Mouse (Mus musculus): Measurements from ENCODE around the gene Tbata.

Gene Tbata

DNA sequence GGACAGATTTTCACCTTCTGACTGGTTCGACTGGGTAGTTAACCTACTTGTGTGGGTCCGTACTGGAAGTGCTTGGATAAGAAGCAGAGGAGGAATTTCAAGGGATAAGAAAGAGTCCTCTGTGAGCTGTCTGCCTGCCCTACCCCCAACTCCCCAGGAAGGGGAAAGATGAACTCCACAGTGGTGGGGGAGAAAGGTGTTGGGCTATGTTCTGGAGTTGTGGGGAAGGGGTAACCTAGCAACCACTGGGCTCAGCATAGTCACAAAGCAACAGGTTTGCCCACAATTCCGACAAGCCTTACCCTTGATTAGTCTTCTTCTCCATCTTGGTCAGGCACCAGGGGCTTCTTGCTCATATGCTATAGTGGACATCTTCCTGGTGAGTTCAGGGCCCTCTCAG is at the start of gene Tbata:
Tbata (plus strand) TSS at position 301 of the 400 bp plus-strand sequence.
- DNase-seq (ENCODE audit: low read depth, low spot score), result no peak

GRCm38 (mm10) chr10:61123276-61123913 is 48.4 kb upstream of the Tbata start:
- DNase-seq (ENCODE audit: low read depth, low spot score), result no peak

DNA sequence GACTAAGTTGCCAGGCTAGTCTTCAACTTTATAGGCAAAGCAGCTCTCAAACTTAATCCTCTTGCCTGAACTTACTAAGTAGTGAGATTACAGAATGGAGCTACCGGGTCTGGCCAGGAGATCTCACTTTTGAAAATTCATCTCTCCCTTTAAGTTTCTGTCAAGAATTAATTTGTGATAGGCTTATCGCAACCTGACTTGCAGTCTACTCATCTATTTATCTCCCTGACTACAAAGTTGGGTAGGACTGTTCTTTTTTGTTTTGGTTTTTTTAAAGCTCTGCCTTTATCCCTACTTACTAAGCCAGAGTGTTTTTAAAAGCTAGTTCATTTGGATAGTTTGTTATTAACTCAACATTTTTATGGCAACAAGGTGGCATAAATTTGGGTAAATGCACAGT is 47.3 kb upstream of the Tbata start:
- DNase-seq (ENCODE audit: low read depth, low spot score), result no peak

DNA sequence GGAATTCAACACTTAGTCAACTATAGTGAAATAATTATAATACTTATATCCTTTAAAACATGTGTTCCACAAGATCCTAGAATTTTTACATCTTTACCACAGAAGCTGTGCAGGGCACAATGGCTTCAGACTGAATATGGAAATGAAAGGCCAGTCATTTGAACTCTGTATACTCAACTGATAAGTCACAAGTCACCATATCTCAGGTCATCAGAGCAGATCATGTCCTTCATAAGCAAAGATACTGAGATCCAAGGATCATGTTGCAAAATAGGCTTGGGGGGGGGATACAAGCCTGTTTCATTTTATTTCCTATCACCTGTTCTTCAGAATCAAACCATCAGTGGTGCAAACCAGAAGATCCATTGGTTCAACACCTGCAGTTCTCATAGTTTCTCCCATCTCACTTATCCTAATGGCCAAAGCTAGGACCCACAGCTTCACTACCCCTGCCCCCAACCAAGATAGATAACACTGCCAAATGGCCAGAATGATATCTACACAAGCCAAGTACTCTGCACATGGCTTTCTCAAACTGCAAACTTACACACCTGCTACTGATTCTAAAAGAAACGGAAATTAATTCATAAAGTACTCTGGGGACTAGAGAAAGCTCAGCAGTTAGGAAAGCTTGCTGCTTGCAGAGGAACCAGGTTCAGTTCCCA is 42.9 kb upstream of the Tbata start:
- no peak for DNase-seq (ENCODE audit: low read depth, low spot score)

GRCm38 (mm10) chr10:61130959-61131358 is 40.8 kb upstream of the Tbata start:
- DNase-seq (ENCODE audit: low read depth, low spot score), result no peak

DNA sequence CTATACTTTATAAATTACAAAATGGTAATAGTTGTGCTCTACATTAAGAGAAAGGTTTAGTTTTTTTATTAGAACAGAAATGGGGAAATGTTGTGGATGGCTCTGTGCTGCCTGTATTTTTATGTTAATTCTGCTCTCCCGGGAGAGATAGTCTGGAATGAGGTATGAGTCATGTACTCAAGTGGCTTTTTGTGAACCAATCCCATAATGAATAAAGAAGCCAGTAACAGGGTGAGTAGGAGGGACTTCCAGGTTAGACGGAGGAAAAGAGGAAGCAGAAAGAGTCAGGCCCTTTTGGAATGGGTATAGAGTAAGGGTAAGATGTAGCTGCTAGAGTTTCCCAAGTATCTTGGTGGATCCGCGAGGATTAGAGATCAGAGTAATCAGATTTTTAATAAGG is 37.7 kb upstream of the Tbata start:
- no peak for DNase-seq (ENCODE audit: low read depth, low spot score)

DNA sequence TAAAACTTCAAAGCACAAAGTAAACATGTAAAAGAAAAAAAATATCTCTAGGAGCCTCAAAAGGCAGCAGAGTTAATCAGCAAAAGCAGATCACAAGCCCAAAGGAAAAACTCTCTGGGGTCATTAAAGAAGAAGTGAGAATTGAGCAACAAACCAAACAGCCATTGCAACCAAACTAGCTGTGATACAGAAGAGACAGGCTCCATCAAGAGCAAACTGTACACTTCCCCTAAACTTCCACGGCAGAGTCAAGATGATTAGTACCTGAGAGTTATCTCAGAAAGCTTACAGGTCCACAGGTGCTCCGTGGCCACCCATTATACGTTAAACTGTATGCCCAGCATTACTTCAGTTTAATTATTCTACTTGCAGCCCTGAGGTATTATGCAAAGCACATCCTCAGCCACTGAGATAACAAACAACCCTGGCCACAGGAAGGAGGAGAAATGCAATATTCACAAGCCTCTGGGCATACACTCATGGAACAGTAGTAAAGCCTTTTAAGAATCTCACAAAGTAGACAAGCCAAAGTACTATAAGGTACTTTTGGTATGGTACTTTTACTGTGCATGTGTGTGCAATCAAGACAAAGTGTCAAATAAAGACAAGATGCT is 36.4 kb upstream of the Tbata start:
- no peak for DNase-seq (ENCODE audit: low read depth, low spot score)

GRCm38 (mm10) chr10:61137567-61137966 is 34.2 kb upstream of the Tbata start:
- DNase-seq (ENCODE audit: low read depth, low spot score), result no peak

GRCm38 (mm10) chr10:61143343-61143742 is 28.4 kb upstream of the Tbata start:
- DNase-seq (ENCODE audit: low read depth, low spot score), result no peak

DNA sequence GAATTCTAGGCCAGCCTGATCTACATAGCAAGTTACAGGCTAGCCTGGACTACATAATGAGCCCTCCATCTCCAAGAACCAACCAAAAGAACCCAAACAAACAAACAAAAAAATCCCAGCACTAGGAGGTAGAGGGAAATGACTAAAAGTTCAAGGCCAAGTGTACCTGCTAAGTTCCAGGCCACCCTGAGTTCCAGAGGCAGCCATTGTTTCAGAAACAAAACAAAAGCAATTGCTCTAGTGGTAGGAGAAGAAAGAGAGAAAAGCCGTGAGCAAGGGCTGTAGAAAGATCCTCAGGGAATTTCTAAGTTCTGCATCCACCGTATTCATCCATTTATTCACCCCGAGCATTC is 26.0 kb upstream of the Tbata start:
- DNase-seq (ENCODE audit: low read depth, low spot score), result no peak

DNA sequence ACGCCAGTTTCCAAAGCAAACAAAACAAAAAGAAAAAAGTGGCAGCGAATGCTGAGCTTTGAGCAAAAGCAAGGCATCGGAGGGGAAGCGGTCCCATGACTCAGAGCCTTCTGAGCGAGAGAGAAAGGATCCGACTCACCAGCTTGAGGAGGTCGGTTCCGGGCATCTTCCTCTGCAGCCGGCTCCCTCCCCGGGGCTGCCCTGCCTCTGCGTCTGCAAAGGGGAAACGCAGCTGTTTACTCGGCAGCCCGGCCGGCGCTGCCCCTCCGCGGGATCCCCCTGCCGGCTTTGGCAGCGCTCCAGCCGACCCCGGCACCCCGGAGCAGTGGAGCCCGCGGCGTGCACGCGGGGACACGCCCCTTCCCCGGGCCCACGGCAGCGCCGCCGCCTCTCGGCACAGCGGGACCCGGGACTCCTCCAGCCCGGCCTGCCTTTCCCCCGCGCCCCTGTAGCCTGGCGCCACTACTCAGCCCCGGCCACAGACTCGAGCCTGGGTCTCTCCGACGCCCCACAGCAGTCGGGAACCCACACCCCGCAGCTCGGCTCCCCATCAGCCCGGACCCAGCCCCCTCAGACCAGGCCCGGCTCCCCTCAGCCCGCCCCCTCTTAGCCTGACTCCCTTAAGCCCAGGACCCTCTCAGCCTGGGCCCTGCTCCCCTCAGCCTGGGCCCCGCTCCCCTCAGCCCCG is 25.5 kb upstream of the Tbata start:
- no peak for DNase-seq (ENCODE audit: low read depth, low spot score)

GRCm38 (mm10) chr10:61146807-61147156 is 25.0 kb upstream of the Tbata start:
- DNase-seq (ENCODE audit: low read depth, low spot score), result no peak

DNA sequence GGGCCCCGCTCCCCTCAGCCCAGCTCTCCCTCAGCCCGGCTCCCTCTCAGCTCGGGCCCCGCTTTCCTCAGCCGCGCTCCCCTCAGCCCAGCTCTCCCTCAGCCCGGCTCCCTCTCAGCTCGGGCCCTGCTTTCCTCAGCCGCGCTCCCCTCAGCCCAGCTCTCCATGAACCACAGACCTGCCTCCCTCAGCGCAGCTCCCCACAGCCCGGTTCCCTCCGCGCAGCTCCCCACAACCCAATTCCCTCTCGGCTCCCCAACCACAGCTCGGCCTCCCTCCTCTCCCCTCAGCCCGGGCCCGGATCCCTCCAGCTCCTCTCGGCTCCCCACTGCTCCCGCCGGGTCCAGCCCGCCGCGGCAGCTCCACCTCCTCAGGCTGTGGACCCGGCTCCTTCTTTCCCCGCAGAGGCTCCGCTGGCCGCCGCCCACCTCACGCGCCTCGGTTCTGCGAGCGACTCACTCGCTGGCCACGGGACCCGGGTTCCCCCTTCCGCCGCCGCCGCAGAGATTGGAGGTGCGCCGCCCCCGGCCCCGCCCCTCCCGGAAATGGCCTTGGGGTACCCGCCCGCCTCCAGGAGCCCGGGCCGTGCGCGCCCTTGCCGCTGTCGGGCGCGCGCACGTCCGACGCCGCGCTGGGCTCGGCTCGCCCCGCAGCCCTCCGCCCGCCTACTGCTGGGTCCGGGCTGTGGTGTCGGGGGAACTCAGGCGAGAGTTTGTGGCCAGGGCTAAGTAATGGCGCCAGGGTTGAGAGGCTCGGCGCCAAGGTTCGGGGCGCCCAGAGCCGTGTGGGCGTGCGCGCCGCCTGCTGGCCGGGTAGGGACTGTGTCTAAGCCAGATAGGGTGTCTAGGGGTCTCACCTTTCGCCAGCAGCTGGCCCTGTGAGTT is 24.4 kb upstream of the Tbata start, which contains the start of gene Sgpl1:
Sgpl1 (minus strand) TSS at position 547 of the 884 bp plus-strand sequence.
- DNase-seq (ENCODE audit: low read depth, low spot score), result peak; percentile 78

DNA sequence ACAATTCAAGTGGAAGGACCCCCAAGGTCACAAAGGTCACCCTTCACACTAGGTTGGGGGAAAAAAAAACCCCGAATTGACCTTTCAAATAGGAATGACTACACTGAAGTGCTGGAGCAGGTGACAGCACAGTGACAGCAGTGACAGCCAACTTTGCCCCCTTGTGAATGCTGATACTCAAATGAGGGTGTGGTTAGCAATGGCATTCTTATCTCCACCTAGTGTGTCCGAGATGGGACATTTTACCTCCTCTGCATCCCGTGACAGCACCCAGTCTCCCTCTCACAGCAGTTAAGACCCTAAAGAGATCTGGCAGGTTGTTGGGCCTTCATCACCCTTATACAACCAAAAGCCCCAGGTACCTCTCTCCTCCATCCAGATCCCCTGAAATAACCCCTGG is 22.3 kb upstream of the Tbata start:
- DNase-seq (ENCODE audit: low read depth, low spot score), result no peak

- no peak for DNase-seq (ENCODE audit: low read depth, low spot score)
Measured at GRCm38 (mm10) chr10:61150616-61151015, 21.1 kb upstream of the Tbata start.

DNA sequence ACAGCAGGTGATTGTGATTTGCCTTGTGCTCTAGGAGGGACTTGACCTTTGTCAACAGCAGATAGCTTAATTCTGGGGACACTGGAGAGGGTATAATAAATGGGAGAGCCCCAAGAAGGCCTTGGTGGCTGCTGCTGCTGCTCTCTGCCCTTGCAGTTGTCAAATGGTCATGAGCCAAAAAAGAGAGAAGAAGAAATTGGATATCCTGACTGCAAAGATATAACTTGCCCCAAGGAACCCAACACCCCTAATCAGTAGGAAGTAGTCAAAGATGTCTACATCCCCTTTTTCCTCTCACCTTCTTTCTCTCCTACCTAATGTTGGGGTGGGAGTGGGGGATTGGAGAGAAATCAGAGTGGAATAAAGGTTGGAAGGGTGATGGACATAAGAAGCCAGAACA is 19.6 kb upstream of the Tbata start:
- no peak for DNase-seq (ENCODE audit: low read depth, low spot score)

GRCm38 (mm10) chr10:61155611-61156010 is 16.1 kb upstream of the Tbata start:
- no peak for DNase-seq (ENCODE audit: low read depth, low spot score)

- DNase-seq (ENCODE audit: low read depth, low spot score), result no peak
Measured at GRCm38 (mm10) chr10:61156453-61156852, 15.3 kb upstream of the Tbata start.

DNA sequence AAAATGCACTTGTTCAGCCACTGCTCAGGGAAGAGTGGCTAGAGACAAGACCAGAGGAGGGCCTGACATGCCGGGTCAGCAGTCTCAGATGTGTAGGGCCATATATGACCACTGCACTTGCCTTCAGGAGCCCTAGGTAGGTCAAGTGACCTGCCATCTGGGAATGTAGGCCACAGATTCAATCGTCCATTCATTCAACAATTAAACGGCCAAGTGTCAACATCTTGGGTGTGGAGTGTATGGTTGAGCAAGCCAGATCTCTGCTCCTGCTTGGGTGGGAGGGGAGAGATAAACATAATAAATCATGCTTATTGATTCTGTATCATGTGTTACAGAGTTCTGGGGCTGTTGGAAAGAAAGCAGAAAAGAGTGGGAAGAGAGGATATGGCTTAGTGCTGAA is 13.2 kb upstream of the Tbata start:
- no peak for DNase-seq (ENCODE audit: low read depth, low spot score)

DNA sequence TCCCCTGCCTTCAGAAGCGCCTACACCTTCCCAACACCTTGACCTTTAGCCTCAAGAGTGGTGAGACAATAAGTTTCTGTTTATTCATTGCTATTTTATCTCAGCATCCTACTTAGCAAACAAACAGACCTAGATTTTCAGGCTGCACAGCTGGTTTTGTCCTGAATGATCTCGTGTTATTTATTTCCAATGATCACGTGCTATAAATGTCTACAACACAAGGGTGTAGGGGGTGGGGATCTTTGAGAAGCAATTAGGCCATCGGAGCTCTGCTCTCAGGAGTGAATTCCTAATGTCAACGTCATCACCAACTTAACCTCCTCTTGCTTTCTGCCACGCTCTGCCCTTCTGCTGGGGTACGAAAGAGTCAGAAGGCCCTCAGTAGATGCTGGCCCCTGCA is 11.7 kb upstream of the Tbata start:
- no peak for DNase-seq (ENCODE audit: low read depth, low spot score)

DNA sequence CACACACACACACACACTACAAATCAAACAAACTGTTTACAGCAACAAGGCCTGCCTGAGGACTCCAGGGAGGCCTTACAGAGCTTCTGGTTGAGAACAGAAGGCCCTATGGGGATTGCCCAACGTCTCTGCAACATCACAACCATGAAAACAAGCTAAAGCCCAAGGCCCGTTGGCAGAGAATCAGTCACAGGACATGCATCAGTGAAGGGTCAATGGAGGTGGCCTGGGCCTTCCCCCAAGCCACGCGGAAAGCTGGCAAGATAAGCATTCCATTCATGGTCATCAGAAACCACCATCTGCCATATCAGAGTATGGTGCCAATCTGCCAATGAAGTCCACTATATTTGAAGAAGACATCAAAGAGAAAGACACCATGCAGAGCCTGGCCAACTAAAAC is 11.1 kb upstream of the Tbata start:
- DNase-seq (ENCODE audit: low read depth, low spot score), result no peak

- DNase-seq (ENCODE audit: low read depth, low spot score), result no peak
Measured at GRCm38 (mm10) chr10:61162366-61162765, 9.4 kb upstream of the Tbata start.

All from retina, adult 2 months (tissue).